Mouse (Mus musculus): ENCODE measurements around the gene Epas1.

Epas1 gene

DNA sequence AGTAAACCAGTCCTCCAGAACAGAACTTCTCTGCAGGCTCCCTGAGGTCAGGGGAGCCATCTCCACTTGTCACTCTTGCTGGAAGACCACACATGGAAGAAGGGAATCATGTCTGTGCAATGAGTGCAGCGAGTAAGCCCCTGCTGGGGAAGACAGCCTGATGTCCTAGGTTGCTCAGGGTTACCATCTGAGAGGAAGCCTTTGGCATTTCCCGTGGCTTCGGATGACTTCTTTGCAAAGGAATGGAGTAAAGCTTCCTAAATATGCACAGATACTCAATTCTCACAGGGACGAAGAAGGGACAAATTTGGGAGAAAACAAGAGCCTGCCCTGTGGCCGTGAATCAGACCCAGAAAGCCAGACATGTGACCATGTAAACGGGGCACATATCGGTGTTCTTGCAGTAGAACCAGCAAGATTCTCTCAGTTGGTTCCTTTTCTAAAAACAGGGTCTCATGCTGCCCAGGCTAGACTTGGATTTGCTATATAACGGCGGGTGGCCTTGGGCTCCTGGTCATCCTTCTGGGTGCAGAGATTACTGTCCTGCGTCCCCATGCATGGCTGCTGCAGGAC, 31.0 kb downstream of the Epas1 start:
- ATAC-seq (ENCODE audit: insufficient number of reproducible peaks, low FRiP score, low TSS enrichment) = no peak

GRCm38 (mm10) chr17:86785612-86786011, 32.1 kb downstream of the Epas1 start:
- ATAC-seq (ENCODE audit: insufficient number of reproducible peaks, low FRiP score, low TSS enrichment) = no peak

DNA sequence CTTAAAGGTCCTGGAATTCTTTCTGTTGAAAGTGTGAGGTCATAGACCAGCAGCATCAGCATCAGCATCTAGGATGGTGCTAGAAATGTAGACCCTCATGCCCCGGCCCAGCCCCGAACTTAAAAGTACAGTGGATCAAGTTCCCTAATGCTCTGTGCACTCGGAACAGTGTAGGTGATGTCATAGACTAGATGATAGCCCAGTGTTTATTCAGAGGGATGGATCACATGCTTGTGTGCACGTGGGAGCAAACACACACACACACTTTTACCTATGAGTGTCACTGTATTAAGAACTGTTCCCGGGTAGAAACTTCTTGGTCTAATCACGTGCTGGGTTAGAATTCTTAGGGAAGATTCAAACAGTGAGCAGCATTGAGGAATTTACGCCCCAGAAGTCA, 33.0 kb downstream of the Epas1 start:
- no peak for ATAC-seq (ENCODE audit: insufficient number of reproducible peaks, low FRiP score, low TSS enrichment)

GRCm38 (mm10) chr17:86787805-86788204, 34.3 kb downstream of the Epas1 start:
- ATAC-seq (ENCODE audit: insufficient number of reproducible peaks, low FRiP score, low TSS enrichment) = no peak

DNA sequence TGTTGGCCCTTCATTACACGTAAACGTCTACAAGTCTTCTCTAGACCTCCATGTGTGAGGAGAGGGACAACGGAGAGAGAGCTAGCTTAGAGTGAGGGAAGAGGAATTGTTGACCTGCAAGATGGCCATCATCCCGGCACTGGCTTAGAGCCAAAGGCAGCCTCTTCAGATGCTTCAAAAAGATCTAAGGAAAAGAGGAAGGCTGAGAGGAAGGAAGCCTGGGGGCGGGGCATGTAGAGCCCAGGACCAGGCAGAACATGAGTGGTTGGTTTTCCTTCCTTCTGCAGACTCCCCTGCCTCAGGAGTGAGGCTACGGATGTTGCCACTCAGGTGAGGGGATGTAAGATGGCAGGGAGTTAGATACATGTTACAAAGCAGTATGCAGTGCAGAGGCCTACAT, 34.8 kb downstream of the Epas1 start:
- no peak for ATAC-seq (ENCODE audit: insufficient number of reproducible peaks, low FRiP score, low TSS enrichment)

DNA sequence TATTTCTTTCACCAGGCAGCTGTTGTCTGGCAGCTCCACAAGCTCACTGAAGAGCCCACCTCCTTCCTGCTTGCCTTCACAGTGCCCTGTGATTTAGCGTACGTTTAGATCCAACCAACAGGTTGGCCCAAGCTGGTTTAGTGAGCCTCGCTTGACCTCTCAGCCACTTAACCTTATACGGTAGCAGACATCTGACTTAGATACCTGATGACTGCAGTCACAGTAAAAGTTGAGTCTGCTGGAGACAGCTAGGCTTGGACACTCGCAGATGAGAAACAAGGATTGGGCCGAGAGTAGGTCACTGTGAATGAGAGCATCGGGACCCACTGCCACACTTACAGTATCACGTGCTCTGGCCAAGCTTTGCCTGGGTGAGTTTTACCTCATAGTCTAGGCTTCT, 38.4 kb downstream of the Epas1 start:
- ATAC-seq (ENCODE audit: insufficient number of reproducible peaks, low FRiP score, low TSS enrichment) = no peak

GRCm38 (mm10) chr17:86795773-86796172, 42.3 kb downstream of the Epas1 start:
- ATAC-seq (ENCODE audit: insufficient number of reproducible peaks, low FRiP score, low TSS enrichment) = no peak

DNA sequence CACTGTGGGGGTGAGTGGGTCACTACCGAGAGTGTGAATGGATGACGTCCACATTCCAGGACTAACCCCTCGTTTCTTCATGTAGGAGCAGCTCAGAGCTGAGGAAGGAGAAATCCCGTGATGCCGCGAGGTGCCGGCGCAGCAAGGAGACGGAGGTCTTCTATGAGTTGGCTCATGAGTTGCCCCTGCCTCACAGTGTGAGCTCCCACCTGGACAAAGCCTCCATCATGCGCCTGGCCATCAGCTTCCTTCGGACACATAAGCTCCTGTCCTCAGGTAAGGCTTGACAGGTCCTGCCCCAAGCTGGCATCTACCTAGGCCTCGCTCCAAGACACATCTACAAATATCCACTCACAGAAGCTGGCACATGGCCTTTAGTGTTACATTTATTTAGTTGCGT, 43.5 kb downstream of the Epas1 start:
- no peak for ATAC-seq (ENCODE audit: insufficient number of reproducible peaks, low FRiP score, low TSS enrichment)

GRCm38 (mm10) chr17:86798460-86798859, 45.0 kb downstream of the Epas1 start:
- ATAC-seq (ENCODE audit: insufficient number of reproducible peaks, low FRiP score, low TSS enrichment) = no peak

DNA sequence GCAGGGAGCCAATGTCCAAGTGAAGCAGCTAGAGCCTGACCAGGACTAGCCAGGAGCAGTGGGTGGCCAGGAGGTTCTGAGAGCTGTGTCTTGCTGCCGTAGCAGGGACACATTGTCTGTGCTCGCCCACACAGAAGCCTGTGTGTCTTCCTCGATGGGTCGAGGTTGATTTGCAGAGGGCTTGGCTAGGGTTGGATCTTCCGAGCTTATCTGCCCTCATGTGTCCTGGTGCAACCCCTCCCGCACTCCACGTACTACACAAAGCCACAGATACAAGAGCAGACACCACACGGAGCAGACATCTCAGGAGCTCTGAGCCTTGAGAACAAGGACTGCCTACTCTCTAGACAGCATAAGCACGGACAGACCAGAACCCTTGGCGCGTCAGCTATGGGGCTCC, 45.5 kb downstream of the Epas1 start:
- ATAC-seq (ENCODE audit: insufficient number of reproducible peaks, low FRiP score, low TSS enrichment) = no peak

- ATAC-seq (ENCODE audit: insufficient number of reproducible peaks, low FRiP score, low TSS enrichment) = no peak
Observed at GRCm38 (mm10) chr17:86800535-86800934, 47.0 kb downstream of the Epas1 start.

DNA sequence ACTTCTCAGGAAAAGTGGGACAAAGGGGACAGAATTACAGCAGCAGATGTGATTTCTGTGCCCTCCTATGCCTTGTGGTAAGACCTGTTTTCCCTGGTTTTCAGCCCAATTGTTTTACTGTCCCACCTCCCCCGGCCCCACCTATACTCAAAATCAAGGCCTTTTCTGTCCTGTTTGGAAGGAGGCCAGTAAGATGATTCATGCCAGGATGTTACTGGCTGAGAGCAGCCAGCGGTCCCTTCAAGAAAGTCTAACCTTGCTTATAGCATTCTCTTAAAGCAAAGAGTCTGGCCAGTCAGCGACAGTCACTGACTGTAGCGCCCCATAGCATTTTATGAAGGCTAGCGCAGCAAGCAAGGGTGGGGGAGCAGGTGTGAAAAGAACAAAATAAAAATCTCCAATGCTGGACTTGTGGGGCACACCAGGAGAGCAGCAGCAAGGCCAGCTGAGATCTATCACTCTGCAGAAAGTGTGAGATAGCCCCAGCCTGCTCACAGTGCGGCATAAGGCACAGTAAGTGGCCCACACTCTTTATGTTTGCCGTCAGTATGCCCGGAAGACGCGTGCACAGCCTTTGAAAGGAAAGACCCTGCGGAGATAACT, 47.8 kb downstream of the Epas1 start:
- ATAC-seq (ENCODE audit: insufficient number of reproducible peaks, low FRiP score, low TSS enrichment) = no peak

DNA sequence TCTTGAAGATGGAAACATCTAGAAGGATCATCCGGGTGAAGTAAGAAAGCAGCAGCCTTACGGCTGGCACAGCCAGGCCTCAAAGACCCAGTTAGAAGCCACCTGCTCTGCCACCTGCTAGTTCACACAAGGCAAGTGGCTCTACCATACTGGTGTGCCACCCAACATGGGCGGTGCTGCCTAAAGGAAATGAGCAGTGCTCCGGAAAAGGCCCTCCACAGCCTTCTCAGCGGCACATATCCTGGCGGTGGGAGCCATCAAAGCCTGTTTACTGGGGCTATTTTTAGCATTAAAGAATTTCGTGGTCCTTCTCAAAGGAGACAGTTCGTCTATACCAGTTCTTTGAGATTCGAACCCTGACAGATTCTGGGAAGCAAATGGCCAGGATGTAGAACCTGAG, 48.4 kb downstream of the Epas1 start:
- no peak for ATAC-seq (ENCODE audit: insufficient number of reproducible peaks, low FRiP score, low TSS enrichment)

- no peak for ATAC-seq (ENCODE audit: insufficient number of reproducible peaks, low FRiP score, low TSS enrichment)
Observed at GRCm38 (mm10) chr17:86802351-86802985, 49.0 kb downstream of the Epas1 start.

GRCm38 (mm10) chr17:86803147-86803546, 49.6 kb downstream of the Epas1 start:
- ATAC-seq (ENCODE audit: insufficient number of reproducible peaks, low FRiP score, low TSS enrichment) = no peak

- no peak for ATAC-seq (ENCODE audit: insufficient number of reproducible peaks, low FRiP score, low TSS enrichment)
Observed at GRCm38 (mm10) chr17:86803653-86804052, 50.2 kb downstream of the Epas1 start.

- ATAC-seq (ENCODE audit: insufficient number of reproducible peaks, low FRiP score, low TSS enrichment) = peak; percentile 52
Observed at GRCm38 (mm10) chr17:86812029-86812428, 58.5 kb downstream of the Epas1 start.

GRCm38 (mm10) chr17:86814320-86814719, 60.8 kb downstream of the Epas1 start:
- no peak for ATAC-seq (ENCODE audit: insufficient number of reproducible peaks, low FRiP score, low TSS enrichment)

GRCm38 (mm10) chr17:86815016-86815865, 61.7 kb downstream of the Epas1 start:
- no peak for ATAC-seq (ENCODE audit: insufficient number of reproducible peaks, low FRiP score, low TSS enrichment)

DNA sequence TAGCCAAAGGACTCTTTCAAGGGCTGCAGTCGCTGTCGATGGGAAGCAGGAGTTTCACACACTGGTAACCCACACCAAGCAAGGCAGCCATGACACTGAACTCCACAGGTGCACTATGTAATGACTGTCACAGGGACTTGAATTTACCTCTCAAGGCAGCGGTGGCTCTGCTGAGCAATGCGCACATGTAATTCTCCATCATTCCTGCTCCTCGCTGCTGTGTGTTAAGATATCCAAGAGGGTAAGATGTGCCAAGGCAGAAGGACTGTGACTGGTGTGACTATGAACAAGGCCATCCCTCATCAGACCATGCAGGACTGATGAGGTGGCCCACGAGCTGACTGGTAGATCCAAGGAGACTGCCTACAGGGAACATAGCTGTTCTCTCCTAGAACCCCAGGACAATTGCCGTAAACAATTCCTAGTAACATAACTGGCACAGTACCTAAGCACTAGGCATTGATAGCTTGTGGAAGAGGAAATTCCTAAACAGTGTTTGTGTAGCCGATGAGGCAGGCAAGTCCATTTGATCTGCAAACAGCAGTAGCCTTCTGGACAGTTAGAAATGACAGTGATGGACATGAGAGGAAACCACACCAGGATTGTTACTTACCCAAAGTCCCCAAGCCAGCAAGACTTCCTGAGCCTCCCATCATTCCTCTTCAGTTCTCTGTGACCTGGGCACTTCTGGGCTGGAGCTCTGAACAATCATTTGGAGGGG, 68.7 kb downstream of the Epas1 start:
- no peak for ATAC-seq (ENCODE audit: insufficient number of reproducible peaks, low FRiP score, low TSS enrichment)
